Mouse (Mus musculus): ENCODE results near the gene Plekha7. TPM values are rescaled to one million over a fixed set of nuclear protein-coding genes. Genes with fewer than 3 reads are reported as not detected.

The Plekha7 gene
- polyA plus RNA-seq, 1 experiment from 2014 or later: 32.7 TPM

DNA sequence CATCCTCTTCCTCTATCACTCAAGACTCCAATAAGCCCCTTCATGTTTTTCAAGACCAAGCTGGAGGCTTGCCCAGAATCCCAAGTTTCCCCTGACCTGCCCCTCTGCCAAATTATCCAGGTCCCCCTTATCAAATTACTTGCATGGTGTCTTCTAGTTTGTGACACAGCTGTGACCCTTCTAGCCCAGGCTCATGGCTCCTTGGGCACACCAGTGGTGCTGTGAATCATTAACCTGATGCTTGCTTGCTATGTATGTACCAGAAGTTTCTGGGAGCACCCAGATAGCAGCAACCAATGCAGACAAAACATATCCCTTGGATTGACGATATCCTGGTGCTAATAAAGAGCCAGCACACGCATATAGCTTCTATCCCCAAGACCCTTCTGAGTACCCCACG is 19.2 kb downstream of the Plekha7 start:
- 94% methylated on average over 3 of the region's 3 CpGs for WGBS
- H3K4me1 ChIP-seq (replicated peaks): peaks cover 42% of the 10 kb centered on the region
- H3K9ac ChIP-seq: no peak overlapping the region
- no peak overlapping the region for H3K4me3 ChIP-seq
- H3K4me2 ChIP-seq: no peak overlapping the region
- no peak overlapping the region for H3K27ac ChIP-seq
- no peaks in the 10 kb centered on the region for H3K36me3 ChIP-seq
- ATAC-seq (replicated peaks; ENCODE audit: insufficient number of reproducible peaks, insufficient read depth, low FRiP score, low read depth): no peak
- no peaks in the 10 kb centered on the region for H3K27me3 ChIP-seq
- H3K9me3 ChIP-seq (replicated peaks): no peaks in the 10 kb centered on the region

DNA sequence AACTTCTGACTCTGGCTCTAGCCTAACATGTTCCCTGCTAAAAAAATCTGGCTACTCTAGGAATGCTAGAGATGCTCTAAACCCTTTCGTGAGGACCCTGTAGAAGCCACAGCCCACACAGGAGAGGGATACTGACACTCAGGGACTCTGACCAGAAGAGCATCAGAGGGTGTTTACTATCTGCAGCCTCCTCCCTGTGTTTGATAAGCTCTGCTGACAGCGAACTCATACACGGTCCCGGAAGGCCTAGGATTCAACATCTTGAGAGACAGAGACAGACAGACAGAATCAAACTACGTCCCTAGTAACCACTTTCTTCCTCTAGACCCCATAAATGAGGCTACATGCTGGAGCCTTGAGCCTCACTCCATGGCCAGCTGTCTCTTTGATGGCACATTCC is 20.2 kb downstream of the Plekha7 start:
- Histone ChIP-seq H3K27me3 (no peaks in the 10 kb centered on the region), H3K36me3 (no peaks in the 10 kb centered on the region), H3K27ac (no peak overlapping the region), H3K9me3 (replicated peaks) (no peaks in the 10 kb centered on the region), H3K9ac (no peak overlapping the region), H3K4me3 (no peak overlapping the region), H3K4me1 (replicated peaks) (peaks cover 47% of the 10 kb centered on the region), H3K4me2 (no peak overlapping the region)
- WGBS: 52% methylated on average over 5 of the region's 5 CpGs
- ATAC-seq (replicated peaks; ENCODE audit: insufficient number of reproducible peaks, insufficient read depth, low FRiP score, low read depth): no peak

DNA sequence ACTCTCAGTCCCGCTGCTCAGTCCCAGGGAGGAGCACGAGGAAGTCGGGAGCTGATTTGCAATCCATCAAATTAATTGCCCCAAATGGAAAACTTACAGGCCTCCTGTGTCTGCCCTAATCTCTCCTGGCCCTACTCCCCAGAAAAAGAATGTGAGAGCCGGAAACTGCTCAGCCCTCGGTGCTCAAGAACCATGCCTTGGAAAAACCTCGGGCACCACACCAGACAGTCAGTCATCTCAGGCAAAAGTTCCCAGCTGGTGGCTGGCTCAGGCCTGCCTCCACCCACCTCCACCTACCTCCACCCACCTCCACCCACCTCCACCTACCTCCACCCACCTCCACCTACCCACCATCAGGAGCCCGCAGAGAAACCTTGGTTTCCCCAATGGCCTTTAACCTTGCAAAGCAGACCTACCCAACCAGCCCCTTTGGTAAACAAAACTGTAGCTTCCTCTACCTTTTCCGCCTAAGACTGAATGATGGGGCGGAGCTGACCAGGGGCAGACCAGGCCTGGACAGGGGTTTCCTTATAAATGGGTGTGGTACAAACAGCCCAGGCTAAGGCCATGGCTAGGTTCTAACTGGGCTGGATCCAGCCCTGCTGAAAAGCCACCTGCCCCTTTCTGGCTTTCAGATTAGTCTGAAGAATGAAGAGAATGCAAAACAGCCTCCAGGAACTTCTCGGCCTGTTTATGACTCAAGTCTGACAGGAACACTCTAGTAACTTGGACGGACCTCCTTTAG is 21.4 kb downstream of the Plekha7 start:
- Histone ChIP-seq H3K27me3 (no peaks in the 10 kb centered on the region), H3K9ac (no peak overlapping the region), H3K4me1 (replicated peaks) (peaks cover 51% of the 10 kb centered on the region), H3K9me3 (replicated peaks) (no peaks in the 10 kb centered on the region), H3K36me3 (no peaks in the 10 kb centered on the region), H3K27ac (peak overlapping the region; percentile 79), H3K4me3 (no peak overlapping the region), H3K4me2 (no peak overlapping the region)
- 31% methylated on average over 11 of the region's 11 CpGs for WGBS
- ATAC-seq (replicated peaks; ENCODE audit: insufficient number of reproducible peaks, insufficient read depth, low FRiP score, low read depth): no peak

DNA sequence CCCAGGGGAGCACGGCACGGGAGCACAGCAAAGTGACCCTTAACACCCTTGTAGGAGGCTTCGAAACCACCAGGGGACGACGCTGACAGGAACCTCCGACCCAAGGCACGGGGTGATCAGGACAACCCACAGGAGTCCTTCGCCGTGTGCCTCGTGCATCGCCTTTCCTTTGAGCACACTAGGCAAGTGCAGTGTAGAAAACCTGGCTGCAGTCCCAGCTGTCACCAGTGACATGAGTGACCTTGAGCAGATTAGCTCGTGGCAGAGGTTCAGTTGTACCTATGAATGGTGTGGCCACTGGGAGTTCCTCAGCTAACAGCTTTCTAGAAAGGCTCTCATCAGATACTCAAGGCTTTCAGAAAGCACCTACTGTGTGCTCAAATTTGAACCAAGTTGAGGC is 22.0 kb downstream of the Plekha7 start:
- Histone ChIP-seq H3K9ac (no peak overlapping the region), H3K4me2 (no peak overlapping the region), H3K4me1 (replicated peaks) (peaks cover 51% of the 10 kb centered on the region), H3K4me3 (no peak overlapping the region), H3K36me3 (no peaks in the 10 kb centered on the region), H3K9me3 (replicated peaks) (no peaks in the 10 kb centered on the region), H3K27me3 (no peaks in the 10 kb centered on the region), H3K27ac (peak overlapping the region; percentile 79)
- WGBS: 30% methylated on average over 12 of the region's 12 CpGs
- ATAC-seq (replicated peaks; ENCODE audit: insufficient number of reproducible peaks, insufficient read depth, low FRiP score, low read depth): peak; percentile 88

DNA sequence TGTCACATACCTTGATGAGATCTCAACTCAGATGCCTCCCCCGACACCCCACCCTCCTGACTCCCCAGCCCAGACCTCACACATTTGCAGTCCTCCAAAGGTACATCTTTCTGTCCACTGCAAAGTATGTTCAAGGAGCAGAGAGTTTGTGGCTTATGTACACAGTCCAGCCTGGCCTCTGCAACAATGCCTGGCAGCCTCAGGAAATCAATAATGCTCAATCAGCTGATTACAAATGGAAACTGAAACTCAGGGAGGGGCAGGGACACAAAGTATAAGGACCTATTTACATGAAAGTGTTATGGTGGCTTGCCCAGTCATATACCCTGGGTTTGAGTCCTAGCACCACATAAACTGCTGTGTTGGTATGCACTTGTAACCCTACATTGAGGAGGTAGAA is 23.0 kb downstream of the Plekha7 start:
- H3K4me1 ChIP-seq (replicated peaks): peaks cover 46% of the 10 kb centered on the region
- no peak for ATAC-seq (replicated peaks; ENCODE audit: insufficient number of reproducible peaks, insufficient read depth, low FRiP score, low read depth)
- no peak overlapping the region for H3K4me2 ChIP-seq
- H3K27ac ChIP-seq: no peak overlapping the region
- WGBS: 79% methylated on average over 1 of the region's 1 CpGs
- H3K9ac ChIP-seq: no peak overlapping the region
- H3K4me3 ChIP-seq: no peak overlapping the region
- H3K36me3 ChIP-seq: no peaks in the 10 kb centered on the region
- H3K9me3 ChIP-seq (replicated peaks): no peaks in the 10 kb centered on the region
- no peaks in the 10 kb centered on the region for H3K27me3 ChIP-seq

DNA sequence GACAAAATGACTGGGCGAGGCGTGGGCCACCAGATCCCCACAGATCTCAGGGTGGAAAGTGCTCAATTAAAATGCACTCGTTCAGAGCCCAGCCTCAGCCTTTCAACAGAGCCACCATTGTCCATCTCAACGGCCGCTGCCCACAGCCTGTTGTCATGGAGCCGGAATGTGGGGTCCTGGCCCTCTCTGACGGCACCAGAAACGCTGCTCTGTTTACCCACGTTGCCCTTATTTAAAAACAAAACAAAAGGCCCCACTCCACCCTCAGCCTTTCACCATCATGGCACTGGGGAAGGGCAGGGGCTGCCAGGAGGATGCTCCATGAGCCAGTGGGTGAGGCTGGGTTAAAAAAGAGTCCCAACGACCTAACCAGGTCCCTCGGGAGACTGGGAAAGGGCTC is 25.4 kb downstream of the Plekha7 start:
- no peaks in the 10 kb centered on the region for H3K9me3 ChIP-seq (replicated peaks)
- H3K4me2 ChIP-seq: no peak overlapping the region
- no peaks in the 10 kb centered on the region for H3K27me3 ChIP-seq
- WGBS: 55% methylated on average over 11 of the region's 11 CpGs
- ATAC-seq (replicated peaks; ENCODE audit: insufficient number of reproducible peaks, insufficient read depth, low FRiP score, low read depth): no peak
- H3K4me3 ChIP-seq: no peak overlapping the region
- H3K4me1 ChIP-seq (replicated peaks): peaks cover 34% of the 10 kb centered on the region
- H3K36me3 ChIP-seq: no peaks in the 10 kb centered on the region
- no peak overlapping the region for H3K27ac ChIP-seq
- H3K9ac ChIP-seq: no peak overlapping the region

DNA sequence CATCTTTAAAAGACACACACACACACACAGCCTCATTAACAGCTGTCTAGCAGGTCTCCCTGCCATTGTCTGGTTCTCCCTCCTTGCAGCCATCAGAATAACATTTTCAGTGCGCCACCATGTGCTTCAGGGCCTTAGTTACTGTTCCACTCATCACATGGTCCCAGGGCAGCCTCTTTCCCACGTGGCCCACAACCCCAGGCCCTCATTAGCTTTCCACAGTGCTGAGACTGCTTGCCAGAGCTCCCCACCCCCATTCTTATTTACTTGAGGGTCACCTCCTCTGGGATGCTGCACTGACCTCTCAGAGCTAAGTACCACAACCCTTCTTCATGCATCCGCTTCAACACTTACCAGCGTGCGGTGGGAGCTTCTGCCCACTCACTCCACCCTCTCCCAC is 28.1 kb downstream of the Plekha7 start:
- H3K27me3 ChIP-seq: no peaks in the 10 kb centered on the region
- H3K4me2 ChIP-seq: no peak overlapping the region
- H3K27ac ChIP-seq: no peak overlapping the region
- no peaks in the 10 kb centered on the region for H3K36me3 ChIP-seq
- H3K9ac ChIP-seq: no peak overlapping the region
- no peak for ATAC-seq (replicated peaks; ENCODE audit: insufficient number of reproducible peaks, insufficient read depth, low FRiP score, low read depth)
- peaks cover 16% of the 10 kb centered on the region for H3K4me1 ChIP-seq (replicated peaks)
- WGBS: 69% methylated on average over 5 of the region's 5 CpGs
- H3K9me3 ChIP-seq (replicated peaks): no peaks in the 10 kb centered on the region
- H3K4me3 ChIP-seq: no peak overlapping the region

DNA sequence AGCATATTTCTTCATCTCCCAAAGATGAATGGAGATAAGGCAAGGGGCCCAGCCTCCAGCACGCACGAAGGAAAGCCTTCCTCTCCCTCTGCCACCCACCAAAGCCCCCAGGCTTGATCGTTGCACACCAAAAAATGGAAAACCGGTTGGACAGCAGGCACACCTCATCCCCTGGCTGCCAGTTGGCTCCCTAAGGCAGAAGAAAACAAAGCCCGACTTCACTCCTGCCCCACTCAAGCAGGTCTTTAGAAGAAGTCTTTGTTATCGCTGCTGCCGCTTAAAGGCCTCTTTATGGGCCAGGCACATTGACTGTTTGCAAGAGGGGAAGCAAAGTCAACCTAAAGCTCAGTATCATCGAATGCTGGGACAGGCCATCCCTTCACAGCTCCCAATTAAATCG is 29.9 kb downstream of the Plekha7 start:
- H3K27ac ChIP-seq: no peak overlapping the region
- H3K27me3 ChIP-seq: no peaks in the 10 kb centered on the region
- H3K9ac ChIP-seq: no peak overlapping the region
- H3K9me3 ChIP-seq (replicated peaks): no peaks in the 10 kb centered on the region
- no peak for ATAC-seq (replicated peaks; ENCODE audit: insufficient number of reproducible peaks, insufficient read depth, low FRiP score, low read depth)
- H3K36me3 ChIP-seq: no peaks in the 10 kb centered on the region
- 75% methylated on average over 9 of the region's 9 CpGs for WGBS
- H3K4me2 ChIP-seq: no peak overlapping the region
- H3K4me1 ChIP-seq (replicated peaks): peaks cover 11% of the 10 kb centered on the region
- no peak overlapping the region for H3K4me3 ChIP-seq

DNA sequence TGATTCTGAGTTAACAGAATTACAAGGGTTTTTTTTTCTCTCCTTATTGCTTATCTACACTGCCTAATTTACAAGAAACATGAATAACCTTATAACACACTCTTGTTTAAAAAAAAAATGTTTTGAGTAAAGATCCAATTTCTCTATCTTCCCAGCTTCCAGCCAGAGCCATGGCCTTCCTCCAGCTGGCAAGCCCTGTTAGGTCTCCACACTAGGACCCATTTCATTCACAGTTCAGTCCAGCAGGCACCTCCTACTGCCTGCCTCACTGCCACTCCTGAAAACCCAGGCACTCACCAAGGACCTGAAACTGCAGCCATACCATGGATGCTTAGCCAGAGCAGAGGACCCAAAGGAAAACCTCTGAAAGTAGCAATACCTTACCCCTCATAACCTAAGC is 31.9 kb downstream of the Plekha7 start:
- H3K9me3 ChIP-seq (replicated peaks): no peaks in the 10 kb centered on the region
- H3K4me1 ChIP-seq (replicated peaks): peaks cover 3% of the 10 kb centered on the region; the same call in 1 of the 2 replicates
- H3K4me2 ChIP-seq: no peak overlapping the region
- ATAC-seq (replicated peaks; ENCODE audit: insufficient number of reproducible peaks, insufficient read depth, low FRiP score, low read depth): no peak
- no peaks in the 10 kb centered on the region for H3K27me3 ChIP-seq
- no peak overlapping the region for H3K9ac ChIP-seq
- no peak overlapping the region for H3K4me3 ChIP-seq
- no peaks in the 10 kb centered on the region for H3K36me3 ChIP-seq
- H3K27ac ChIP-seq: no peak overlapping the region

DNA sequence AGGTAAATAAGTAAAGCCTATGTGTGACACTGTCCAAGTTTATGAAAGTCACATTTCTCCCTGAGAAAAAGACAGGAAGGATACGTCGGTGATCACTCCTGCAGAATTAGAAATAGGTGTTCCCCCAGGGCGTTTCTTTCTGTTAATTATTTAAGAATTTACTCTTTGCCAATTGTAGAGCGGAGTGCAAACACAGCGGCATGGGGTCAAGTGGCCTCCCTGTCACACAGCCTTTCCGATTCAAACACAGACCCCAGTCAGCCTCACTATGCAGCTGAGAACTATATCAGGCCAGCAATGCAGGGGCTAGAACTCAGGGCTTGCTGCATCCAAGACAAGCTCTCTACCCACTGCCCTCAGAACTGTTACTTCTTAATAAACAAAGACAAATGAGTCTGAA is 35.1 kb downstream of the Plekha7 start:
- Histone ChIP-seq H3K4me3 (no peak overlapping the region), H3K9ac (no peak overlapping the region), H3K27ac (no peak overlapping the region), H3K4me2 (no peak overlapping the region), H3K9me3 (replicated peaks) (no peaks in the 10 kb centered on the region), H3K4me1 (replicated peaks) (peaks cover 11% of the 10 kb centered on the region), H3K36me3 (no peaks in the 10 kb centered on the region), H3K27me3 (no peaks in the 10 kb centered on the region)
- ATAC-seq (replicated peaks; ENCODE audit: insufficient number of reproducible peaks, insufficient read depth, low FRiP score, low read depth): no peak
- WGBS: 83% methylated on average over 6 of the region's 6 CpGs

DNA sequence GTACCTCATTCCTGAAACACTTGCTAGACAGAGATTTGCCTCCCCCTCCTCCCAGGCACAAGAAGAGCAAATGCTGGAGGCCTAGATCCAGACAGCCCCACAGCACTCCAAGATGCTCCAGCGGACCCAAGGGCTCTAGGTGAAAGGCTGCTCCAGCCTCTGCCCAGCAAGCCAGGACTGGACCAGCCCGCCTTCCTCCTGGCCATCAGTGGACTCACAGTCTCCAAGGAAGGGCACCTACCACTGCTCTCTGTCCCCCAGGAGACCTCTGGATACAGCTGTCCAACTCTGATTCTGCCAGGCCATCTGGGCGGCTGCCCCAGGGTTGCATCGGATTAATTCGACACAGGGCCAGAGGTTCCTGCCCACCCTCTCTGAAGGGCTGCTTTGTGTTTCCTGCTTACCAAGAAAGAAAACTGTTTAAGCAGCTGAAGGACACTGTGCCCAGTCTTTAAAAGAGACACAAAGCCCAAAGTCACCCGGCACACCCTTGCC is 38.6 kb downstream of the Plekha7 start:
- ATAC-seq (replicated peaks; ENCODE audit: insufficient number of reproducible peaks, insufficient read depth, low FRiP score, low read depth): no peak
- H3K4me3 ChIP-seq: no peak overlapping the region
- peaks cover 15% of the 10 kb centered on the region for H3K4me1 ChIP-seq (replicated peaks)
- no peaks in the 10 kb centered on the region for H3K9me3 ChIP-seq (replicated peaks)
- H3K9ac ChIP-seq: no peak overlapping the region
- H3K4me2 ChIP-seq: no peak overlapping the region
- H3K27me3 ChIP-seq: no peaks in the 10 kb centered on the region
- no peak overlapping the region for H3K27ac ChIP-seq
- WGBS: 81% methylated on average over 6 of the region's 6 CpGs
- H3K36me3 ChIP-seq: no peaks in the 10 kb centered on the region

All from heart, embryonic 15.5 days (tissue).